Mouse (Mus musculus) ovary, postnatal 14 days (tissue): ENCODE data around the gene Lrig1.
A peak's percentile ranks its signal among the peaks of the same experiment; 100 is the strongest.

ENCODE experiments used
- DNase-seq: peaks from one replicate; pipeline ENCODE4 v3.0.0; 2022; ENCODE audit warnings: low spot score

Lrig1 gene

GRCm38 (mm10) chr6:94647574-94648430 is 52.2 kb downstream of the Lrig1 start:
- DNase-seq: peak; percentile 29

- DNase-seq: no peak
Observed at GRCm38 (mm10) chr6:94646902-94647301, 53.1 kb downstream of the Lrig1 start.

- DNase-seq: no peak
Observed at GRCm38 (mm10) chr6:94646274-94646863, 53.6 kb downstream of the Lrig1 start.

GRCm38 (mm10) chr6:94645723-94646122 is 54.2 kb downstream of the Lrig1 start:
- DNase-seq: no peak

- no peak for DNase-seq
Observed at GRCm38 (mm10) chr6:94644641-94645040, 55.3 kb downstream of the Lrig1 start.

GRCm38 (mm10) chr6:94643989-94644388 is 56.0 kb downstream of the Lrig1 start:
- DNase-seq: no peak

GRCm38 (mm10) chr6:94642048-94642447 is 57.9 kb downstream of the Lrig1 start:
- DNase-seq: no peak

GRCm38 (mm10) chr6:94640297-94640696 is 59.7 kb downstream of the Lrig1 start:
- DNase-seq: no peak

GRCm38 (mm10) chr6:94637024-94637434 is 62.9 kb downstream of the Lrig1 start:
- no peak for DNase-seq

GRCm38 (mm10) chr6:94635343-94635742 is 64.6 kb downstream of the Lrig1 start:
- DNase-seq: no peak

GRCm38 (mm10) chr6:94634710-94635109 is 65.2 kb downstream of the Lrig1 start:
- no peak for DNase-seq

- no peak for DNase-seq
Observed at GRCm38 (mm10) chr6:94634274-94634673, 65.7 kb downstream of the Lrig1 start.

GRCm38 (mm10) chr6:94631779-94632082 is 68.2 kb downstream of the Lrig1 start:
- DNase-seq: no peak

GRCm38 (mm10) chr6:94631051-94631778 is 68.7 kb downstream of the Lrig1 start:
- no peak for DNase-seq

- no peak for DNase-seq
Observed at GRCm38 (mm10) chr6:94628787-94629186, 71.2 kb downstream of the Lrig1 start.

- DNase-seq: no peak
Observed at GRCm38 (mm10) chr6:94627714-94628595, 72.0 kb downstream of the Lrig1 start.

GRCm38 (mm10) chr6:94626807-94627206 is 73.2 kb downstream of the Lrig1 start:
- no peak for DNase-seq

- DNase-seq: no peak
Observed at GRCm38 (mm10) chr6:94625896-94626295, 74.1 kb downstream of the Lrig1 start.

- no peak for DNase-seq
Observed at GRCm38 (mm10) chr6:94624543-94624942, 75.4 kb downstream of the Lrig1 start.

GRCm38 (mm10) chr6:94622983-94623382 is 77.0 kb downstream of the Lrig1 start:
- peak; percentile 49 for DNase-seq

- DNase-seq: no peak
Observed at GRCm38 (mm10) chr6:94620801-94621301, 79.1 kb downstream of the Lrig1 start.

- no peak for DNase-seq
Observed at GRCm38 (mm10) chr6:94620287-94620686, 79.7 kb downstream of the Lrig1 start.
